Mouse (Mus musculus): ENCODE data around the gene Tns1.

The Tns1 gene

GRCm38 (mm10) chr1:73958210-73958983 is 165.9 kb downstream of the Tns1 start:
- DNase-seq (ENCODE audit: low spot score in 2 of 2) = no peak

- DNase-seq (ENCODE audit: low spot score in 2 of 2) = no peak
Measured at GRCm38 (mm10) chr1:73957428-73957827, 166.8 kb downstream of the Tns1 start.

DNA sequence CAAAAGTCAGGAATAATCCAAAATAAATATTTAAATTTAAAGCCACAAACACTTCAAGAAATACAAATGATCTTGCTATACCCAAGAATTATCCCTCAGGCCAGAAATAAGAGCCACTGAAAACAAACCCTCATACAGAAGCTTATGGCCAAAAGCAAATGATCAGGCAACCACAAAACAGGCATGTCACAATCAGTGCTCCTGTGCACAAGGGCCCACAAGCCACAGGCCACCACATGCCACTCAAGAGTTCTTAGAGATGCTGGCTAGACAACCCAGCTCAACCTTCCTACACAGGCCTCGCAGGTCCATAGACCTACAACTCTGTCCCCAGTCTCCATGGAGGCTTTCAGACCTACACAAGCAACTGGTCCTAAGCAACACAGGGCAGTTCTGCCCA is 167.9 kb downstream of the Tns1 start:
- DNase-seq (ENCODE audit: low spot score in 2 of 2) = no peak

GRCm38 (mm10) chr1:73955259-73955842 is 168.9 kb downstream of the Tns1 start:
- no peak for DNase-seq (ENCODE audit: low spot score in 2 of 2)

- no peak for DNase-seq (ENCODE audit: low spot score in 2 of 2)
Measured at GRCm38 (mm10) chr1:73954614-73955013, 169.6 kb downstream of the Tns1 start.

DNA sequence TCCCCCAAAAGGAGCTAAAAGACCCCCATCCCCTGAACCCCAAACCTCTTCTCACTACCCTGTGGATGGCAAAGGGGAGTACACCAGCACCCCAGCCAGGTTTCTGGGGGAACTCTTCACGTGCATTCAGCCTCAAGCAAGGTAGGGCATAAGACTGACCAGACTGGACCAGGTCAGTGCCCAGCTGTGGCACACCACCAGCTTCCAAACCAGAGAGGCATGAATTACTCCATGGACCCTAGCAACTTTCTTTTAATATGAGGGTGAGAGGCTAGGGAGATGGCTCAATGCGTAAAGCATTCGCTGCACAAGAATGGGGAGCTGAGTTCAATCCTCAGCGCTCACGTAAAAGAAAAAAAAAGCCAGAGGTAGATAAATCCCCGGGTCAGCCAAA is 170.2 kb downstream of the Tns1 start:
- no peak for DNase-seq (ENCODE audit: low spot score in 2 of 2)

- no peak for DNase-seq (ENCODE audit: low spot score in 2 of 2)
Measured at GRCm38 (mm10) chr1:73953317-73954014, 170.8 kb downstream of the Tns1 start.

DNA sequence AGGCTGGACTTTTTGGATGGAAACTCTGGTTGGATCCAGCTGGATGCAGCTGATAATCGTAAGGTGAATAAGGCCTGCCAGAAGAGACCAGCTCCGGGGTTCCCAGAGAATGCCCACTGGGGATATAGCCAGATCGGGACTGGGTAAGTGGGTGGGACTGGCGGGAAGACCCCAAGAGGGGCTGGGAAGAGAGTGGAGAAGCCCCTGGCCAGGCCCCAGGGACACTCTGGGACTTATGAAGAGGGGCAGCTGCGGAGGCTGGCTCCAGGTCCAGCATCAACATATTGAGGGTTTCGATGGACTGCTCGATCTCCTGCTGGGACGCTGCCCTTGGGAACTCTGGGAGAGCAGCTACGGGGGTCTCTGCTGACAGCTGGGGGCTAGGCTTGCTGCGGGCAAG is 171.7 kb downstream of the Tns1 start:
- DNase-seq (ENCODE audit: low spot score in 2 of 2) = no peak

DNA sequence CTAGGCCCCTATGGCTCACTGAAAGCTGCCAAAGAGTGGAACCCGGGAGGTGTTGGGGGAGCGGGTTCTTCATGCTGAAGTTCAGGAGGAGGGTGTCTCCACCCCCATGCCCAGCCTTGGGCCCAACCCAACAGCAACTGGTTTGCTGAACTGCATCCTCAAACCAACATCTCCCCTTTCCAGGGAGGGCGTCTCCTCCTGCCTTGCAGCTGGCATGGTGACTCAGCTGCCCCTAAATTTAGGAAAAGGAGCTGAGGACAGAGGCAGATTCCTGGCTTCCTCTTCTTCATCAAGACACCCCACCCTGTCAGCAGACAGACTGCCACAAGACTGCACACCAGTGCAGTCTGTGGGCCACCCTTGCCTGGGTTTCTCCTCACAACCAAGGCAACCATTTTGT is 173.1 kb downstream of the Tns1 start:
- no peak for DNase-seq (ENCODE audit: low spot score in 2 of 2)

- DNase-seq (ENCODE audit: low spot score in 2 of 2) = no peak
Measured at GRCm38 (mm10) chr1:73948757-73949156, 175.5 kb downstream of the Tns1 start.

GRCm38 (mm10) chr1:73947525-73948304 is 176.5 kb downstream of the Tns1 start:
- DNase-seq (ENCODE audit: low spot score in 2 of 2) = no peak

GRCm38 (mm10) chr1:73946701-73947100 is 177.5 kb downstream of the Tns1 start:
- no peak for DNase-seq (ENCODE audit: low spot score in 2 of 2)

DNA sequence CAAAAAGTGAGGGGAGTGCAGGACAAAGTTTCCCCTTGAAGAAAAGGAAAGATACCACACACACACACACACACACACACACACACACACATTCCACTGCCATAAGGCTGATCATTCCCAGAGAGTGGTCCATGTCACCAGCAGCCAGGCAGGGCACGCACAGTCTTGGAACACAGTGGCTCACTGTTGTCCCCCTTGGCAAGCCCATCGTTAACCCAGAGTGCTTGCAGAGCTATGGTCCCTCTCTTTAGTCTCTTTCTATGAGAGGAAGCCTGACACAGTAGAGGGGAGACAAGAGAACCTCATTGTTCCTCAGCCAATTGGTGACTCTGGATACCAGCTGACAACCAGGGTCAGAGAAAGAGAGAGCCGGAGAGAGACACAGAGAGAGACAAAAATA is 179.9 kb downstream of the Tns1 start:
- peak; percentile 78 to 84 for DNase-seq (ENCODE audit: low spot score in 2 of 2)

- peak; percentile 78 to 82 for DNase-seq (ENCODE audit: low spot score in 2 of 2)
Measured at GRCm38 (mm10) chr1:73943667-73944289, 180.5 kb downstream of the Tns1 start.

- DNase-seq (ENCODE audit: low spot score in 2 of 2) = no peak
Measured at GRCm38 (mm10) chr1:73943255-73943654, 181.0 kb downstream of the Tns1 start.

DNA sequence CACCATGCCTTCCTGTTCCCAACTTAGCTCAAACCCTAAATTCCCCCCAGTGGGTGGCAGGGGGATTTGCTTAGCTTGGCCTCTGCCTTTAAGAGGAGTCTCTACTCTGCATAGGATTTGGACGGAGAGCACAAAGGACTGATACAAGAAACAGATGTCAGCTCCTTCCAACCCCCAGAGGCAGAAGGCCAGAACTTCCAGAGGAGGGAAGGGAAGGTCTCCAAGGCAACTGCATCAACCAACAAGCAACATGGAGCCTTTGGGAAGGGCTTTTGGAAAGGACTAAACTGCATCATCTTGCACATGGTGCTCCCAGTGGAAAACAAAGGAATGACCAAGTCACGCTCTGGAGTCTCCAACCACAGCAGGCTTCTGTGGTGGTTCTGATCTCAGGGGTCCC is 182.0 kb downstream of the Tns1 start:
- DNase-seq (ENCODE audit: low spot score in 2 of 2) = peak; percentile 47

GRCm38 (mm10) chr1:73941697-73942096 is 182.6 kb downstream of the Tns1 start:
- DNase-seq (ENCODE audit: low spot score in 2 of 2) = no peak

GRCm38 (mm10) chr1:73940491-73941204 is 183.6 kb downstream of the Tns1 start:
- DNase-seq (ENCODE audit: low spot score in 2 of 2) = no peak

GRCm38 (mm10) chr1:73938597-73938996 is 185.7 kb downstream of the Tns1 start:
- no peak for DNase-seq (ENCODE audit: low spot score in 2 of 2)

DNA sequence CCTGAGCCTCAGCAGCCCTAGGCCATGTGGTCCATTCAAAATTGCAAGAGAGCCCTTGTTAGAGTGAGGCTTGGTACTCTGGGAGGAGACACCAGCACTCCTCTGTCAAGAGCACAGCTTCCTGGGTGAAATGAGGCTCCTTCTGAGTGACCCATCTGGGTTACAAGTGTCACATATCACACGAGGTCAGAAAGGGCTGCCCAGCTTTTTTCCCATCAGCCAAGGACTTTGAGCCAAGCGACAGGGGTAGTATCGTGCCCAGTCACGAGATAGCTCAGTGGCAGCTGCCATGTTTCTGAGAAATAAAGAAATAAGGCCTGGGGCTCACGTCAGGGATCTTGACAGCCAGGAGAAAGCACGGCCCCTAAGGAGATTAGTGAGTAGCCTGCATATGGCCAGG is 186.4 kb downstream of the Tns1 start:
- no peak for DNase-seq (ENCODE audit: low spot score in 2 of 2)

GRCm38 (mm10) chr1:73936537-73936936 is 187.7 kb downstream of the Tns1 start:
- no peak for DNase-seq (ENCODE audit: low spot score in 2 of 2)

Data from right cerebral cortex, postnatal 10 days (tissue).